Mouse (Mus musculus) liver, embryonic 14.5 days (tissue): Measurements from ENCODE around the gene Retnla. TPM values are rescaled to one million over a fixed set of nuclear protein-coding genes. Genes with fewer than 3 reads are reported as not detected.
"Not testable (repeated sequence)": the region's sequence is repeated elsewhere in the genome, so short reads cannot be mapped to it uniquely, and the experiment has no call there.

Source experiments
- ATAC-seq: fragments of 200-750 bp; cut with Nextera tagmentation; 2 replicates; pipeline ENCODE4 v1.8.0; 2017; ENCODE audit warnings: moderate number of reproducible peaks, mild to moderate bottlenecking, moderate library complexity; ENCODE audit not compliant: insufficient read depth
- DNase-seq, 3 experiments: peaks; one replicate each; pipeline ENCODE4 v3.0.0-alpha.2; 2012 to 2013; ENCODE audit warnings: low read depth in 3 of 3, low spot score in 3 of 3
- H3K27ac ChIP-seq: fragments of 300-500 bp; sonication (generic); 2 replicates; pipeline ENCODE4 v1.5.1; 2014; ENCODE audit warnings: moderate library complexity, mild to moderate bottlenecking, control low read depth, inconsistent platforms
- H3K27me3 ChIP-seq: fragments of 300-500 bp; sonication (generic); 2 replicates; pipeline ENCODE4 v1.6.1; 2014; ENCODE audit warnings: mild to moderate bottlenecking, low read length, moderate library complexity; ENCODE audit not compliant: control insufficient read depth, insufficient read depth
- H3K36me3 ChIP-seq: fragments of 300-500 bp; sonication (generic); replicated peaks from 2 replicates; pipeline ENCODE4 v1.6.1; 2014; ENCODE audit warnings: low read depth; ENCODE audit not compliant: control insufficient read depth, insufficient read depth
- H3K4me1 ChIP-seq, 2 experiments: fragments of 200-500 bp in 1 of 2; fragments of 300-500 bp in 1 of 2; sonication (generic) in 1 of 2; replicated peaks; 2 replicates each; pipeline ENCODE4 v1.6.1; 2012 to 2014; ENCODE audit warnings: antibody characterized with exemption in 1 of 2, inconsistent platforms in 1 of 2, low read length in 1 of 2; ENCODE audit not compliant: control insufficient read depth in 2 of 2, insufficient read depth in 2 of 2
- H3K4me2 ChIP-seq: fragments of 300-500 bp; sonication (generic); 2 replicates; pipeline ENCODE4 v1.6.1; 2014; ENCODE audit warnings: low read depth, mild to moderate bottlenecking, control low read depth, moderate library complexity
- H3K4me3 ChIP-seq, 2 experiments: fragments of 200-500 bp in 1 of 2; fragments of 300-500 bp in 1 of 2; sonication (generic) in 1 of 2; 2 replicates each; pipeline ENCODE4 v1.5.1; 2012 to 2014; ENCODE audit warnings: low read depth in 2 of 2, low read length in 2 of 2, mild to moderate bottlenecking in 2 of 2, control low read depth in 1 of 2, inconsistent platforms in 1 of 2, moderate library complexity in 1 of 2; ENCODE audit not compliant: insufficient read depth in 1 of 2
- H3K9ac ChIP-seq: fragments of 300-500 bp; sonication (generic); replicated peaks from 2 replicates; pipeline ENCODE4 v1.6.1; 2014; ENCODE audit warnings: mild to moderate bottlenecking, control low read depth, moderate library complexity
- H3K9me3 ChIP-seq: fragments of 300-500 bp; sonication (generic); 2 replicates; pipeline ENCODE4 v1.6.1; 2016; ENCODE audit warnings: low read length, mixed read lengths; ENCODE audit not compliant: control insufficient read depth
- CTCF ChIP-seq: IDR thresholded peaks from 2 replicates; pipeline ENCODE4 v1.5.1; 2016; ENCODE audit warnings: antibody characterized with exemption, low read depth, control low read depth
- EP300 ChIP-seq: IDR thresholded peaks from 2 replicates; pipeline ENCODE4 v1.6.1; 2016; ENCODE audit warnings: antibody characterized with exemption, low read depth
- WGBS: fragments of 180-500 bp; shearing (Covaris S2); extraction: QIAGEN DNeasy Blood & Tissue Kit; methylation state at CpG from one replicate; pipeline ENCODE4 v1.1.7; 2014; ENCODE audit not compliant: insufficient replicate concordance; 5-methylcytosine and 5-hydroxymethylcytosine counted together
- polyA plus RNA-seq, 2 experiments: library from polyadenylated mRNA; depleted of rRNA in 1 of 2; stranded (reverse) in 1 of 2; unstranded in 1 of 2; fragments of >200 nt; fragmentation: Nextera tagmentation in 1 of 2; extraction: Ambion mirVana in 1 of 2; gene quantifications; 2 replicates each; pipeline versions ENCODE4 v1.2.1 to v1.2.3; 2012 to 2014

Gene Retnla
- polyA plus RNA-seq, 2 experiments, result not detected

GRCm38 (mm10) chr16:48826474-48826873 lies 15.9 kb upstream of the Retnla start:
- ATAC-seq (no peak), DNase-seq (no peak)
- no peaks in the 10 kb centered on the region for H3K4me1 ChIP-seq
- no peak overlapping the region for H3K27ac ChIP-seq
- WGBS, result 69% methylated on average over 3 of the region's 3 CpGs
- no peak overlapping the region for H3K9ac ChIP-seq
- H3K4me3 ChIP-seq, result no peak overlapping the region
- no peaks in the 10 kb centered on the region for H3K36me3 ChIP-seq
- no peak overlapping the region for H3K4me2 ChIP-seq
- TF ChIP-seq EP300 (no peak), CTCF (no peak)
- H3K9me3 ChIP-seq, result no peaks in the 10 kb centered on the region
- no peaks in the 10 kb centered on the region for H3K27me3 ChIP-seq

- Histone ChIP-seq H3K4me3 (no peak overlapping the region), H3K9me3 (no peaks in the 10 kb centered on the region), H3K27ac (no peak overlapping the region), H3K9ac (no peak overlapping the region), H3K4me1 (no peaks in the 10 kb centered on the region), H3K27me3 (no peaks in the 10 kb centered on the region), H3K36me3 (no peaks in the 10 kb centered on the region), H3K4me2 (no peak overlapping the region)
- no peak for DNase-seq
- ATAC-seq, result no peak
- no peak for TF ChIP-seq CTCF
- no peak for TF ChIP-seq EP300
- WGBS, result 33% methylated on average over 1 of the region's 1 CpGs
Measured at GRCm38 (mm10) chr16:48827625-48828024, 14.7 kb upstream of the Retnla start.

- DNase-seq (no peak), ATAC-seq (no peak)
- TF ChIP-seq EP300, result no peak
- TF ChIP-seq CTCF, result no peak
- no peak overlapping the region for H3K4me3 ChIP-seq
- H3K27ac ChIP-seq, result no peak overlapping the region
- H3K27me3 ChIP-seq, result no peaks in the 10 kb centered on the region
- H3K9ac ChIP-seq, result no peak overlapping the region
- 38% methylated on average over 4 of the region's 4 CpGs for WGBS
- no peaks in the 10 kb centered on the region for H3K9me3 ChIP-seq
- H3K36me3 ChIP-seq, result no peaks in the 10 kb centered on the region
- H3K4me2 ChIP-seq, result no peak overlapping the region
- no peaks in the 10 kb centered on the region for H3K4me1 ChIP-seq
Measured at GRCm38 (mm10) chr16:48829060-48829459, 13.3 kb upstream of the Retnla start.

- H3K9ac ChIP-seq, result no peak overlapping the region
- no peak overlapping the region for H3K4me2 ChIP-seq
- WGBS, result 71% methylated on average over 7 of the region's 8 CpGs
- no peaks in the 10 kb centered on the region for H3K9me3 ChIP-seq
- no peaks in the 10 kb centered on the region for H3K27me3 ChIP-seq
- H3K4me3 ChIP-seq, result no peak overlapping the region
- H3K36me3 ChIP-seq, result no peaks in the 10 kb centered on the region
- DNase-seq, result no peak
- TF ChIP-seq CTCF (no peak), EP300 (no peak)
- no peak overlapping the region for H3K27ac ChIP-seq
- H3K4me1 ChIP-seq, result no peaks in the 10 kb centered on the region
- ATAC-seq, result no peak
Measured at GRCm38 (mm10) chr16:48832055-48832454, 10.3 kb upstream of the Retnla start.

- H3K27ac ChIP-seq, H3K4me2 ChIP-seq, H3K9ac ChIP-seq, H3K4me3 ChIP-seq, H3K4me1 ChIP-seq, DNase-seq, H3K27me3 ChIP-seq, H3K36me3 ChIP-seq, H3K9me3 ChIP-seq, ATAC-seq: not testable (repeated sequence)
- WGBS, result 19% methylated on average over 1 of the region's 1 CpGs
Measured at GRCm38 (mm10) chr16:48833626-48834025, 8.7 kb upstream of the Retnla start.
